Mouse (Mus musculus): Measurements from ENCODE around the gene A030003K21Rik.

Gene A030003K21Rik

DNA sequence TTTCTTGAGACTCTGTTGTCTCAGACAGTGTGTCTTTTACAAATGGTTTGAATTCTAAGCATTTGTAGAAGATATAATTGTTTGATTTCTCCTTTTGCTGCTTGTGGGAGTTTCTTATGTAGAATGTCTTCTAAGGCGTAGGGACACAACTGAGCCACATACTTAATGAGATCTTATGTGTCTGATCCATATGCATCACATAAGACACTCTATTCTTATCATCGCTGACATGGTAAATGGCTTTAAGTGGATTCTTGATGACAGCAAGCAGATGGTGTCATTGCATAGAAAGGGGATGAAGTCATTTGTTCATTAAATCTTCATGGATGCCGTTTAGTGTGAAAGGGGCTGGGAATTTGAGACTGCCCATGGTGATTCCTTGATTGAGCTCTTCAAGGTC lies 37.3 kb downstream of the A030003K21Rik start:
- no peak for DNase-seq

GRCm38 (mm10) chr1:82901201-82901600 lies 42.0 kb downstream of the A030003K21Rik start:
- no peak for DNase-seq

DNA sequence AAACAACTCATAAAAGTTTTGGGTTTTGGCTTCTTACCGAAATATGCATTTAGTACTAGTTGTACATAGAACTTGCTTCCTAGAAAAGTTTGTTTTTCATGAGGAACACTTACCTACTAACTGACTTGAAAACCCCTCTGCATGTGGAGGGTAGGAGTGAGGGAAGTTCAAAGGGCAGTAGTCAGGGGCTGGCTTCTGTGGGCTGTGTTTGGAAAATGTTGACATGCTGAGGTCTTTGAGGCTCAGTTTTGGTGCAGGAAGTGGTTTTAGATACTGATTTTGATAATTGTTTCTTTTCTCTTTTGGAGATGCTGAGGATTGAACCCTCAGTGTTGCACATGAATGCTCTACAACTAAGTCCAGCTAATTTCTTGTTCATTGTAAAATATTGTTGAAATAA lies 42.6 kb downstream of the A030003K21Rik start:
- DNase-seq = no peak

DNA sequence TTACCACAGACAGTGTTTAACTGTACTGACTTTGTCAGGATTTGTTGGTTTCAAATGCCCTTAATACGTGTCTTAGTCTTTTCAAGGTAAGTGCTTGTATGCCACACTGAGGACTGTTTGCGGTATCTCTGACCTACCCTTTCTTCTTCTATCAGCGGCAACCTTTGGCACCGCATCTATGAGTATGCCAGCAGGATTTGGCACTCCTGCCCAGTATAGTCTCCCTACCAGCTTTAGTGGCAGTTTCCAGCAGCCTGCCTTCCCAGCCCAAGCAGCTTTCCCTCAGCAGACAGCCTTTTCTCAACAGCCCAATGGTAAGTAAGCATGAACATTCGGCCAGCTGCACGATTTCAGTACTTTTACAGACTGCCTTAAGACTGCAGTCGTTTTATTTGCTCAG lies 49.9 kb downstream of the A030003K21Rik start:
- no peak for DNase-seq
